Mouse (Mus musculus) lung, postnatal 0 days (tissue): Measurements from ENCODE around the gene Ifit2.

ENCODE experiments used
- CTCF ChIP-seq: IDR thresholded peaks from 2 replicates; pipeline ENCODE4 v1.5.1; 2016; ENCODE audit warnings: antibody characterized with exemption, mild to moderate bottlenecking
- EP300 ChIP-seq: IDR thresholded peaks from 2 replicates; pipeline ENCODE4 v1.6.1; 2016; ENCODE audit warnings: antibody characterized with exemption, mild to moderate bottlenecking, control low read depth

- TF ChIP-seq CTCF: no peak
- TF ChIP-seq EP300: no peak
Measured at GRCm38 (mm10) chr19:34553522-34553921, 3.0 kb downstream of the Ifit2 start.
